Comparison of ENCODE assay signal across 8 mouse cellular contexts in genomic region chr10:26077671-26078481, GRCm38 (mm10). TPM values are rescaled to one million over a fixed set of nuclear protein-coding genes. Genes with fewer than 3 reads are reported as not detected.
A peak's percentile ranks its signal among the peaks of the same experiment; 100 is the strongest.
DNase-seq lines count a peak whose midpoint lies in the region; ATAC-seq and TF ChIP-seq lines count a peak whose summit lies in the region.

Gm9767 (plus strand) TSS chr10:26078255.

- peak within 1 kb of the TSS; percentile 36 for H3K4me3 ChIP-seq in C2C12 (ENCODE audit: insufficient read depth, poor library complexity, severe bottlenecking)
- peak within 1 kb of the TSS; percentile 76 for H3K4me3 ChIP-seq in hindbrain, embryonic 12.5 days
- peak within 1 kb of the TSS; percentile 48 for H3K4me3 ChIP-seq in liver, embryonic 12.5 days

- H3ac ChIP-seq in C2C12 (ENCODE audit: control insufficient read depth, insufficient read length, low read depth): peak within 1 kb of the TSS; percentile 62

- peak within 1 kb of the TSS; percentile 83 for H3K9ac ChIP-seq in hindbrain, embryonic 12.5 days
- H3K9ac ChIP-seq in liver, embryonic 12.5 days: no peak within 1 kb of the TSS

- 1% methylated on average over 52 of the region's 52 CpGs for WGBS in hindbrain, embryonic 12.5 days
- WGBS in liver, embryonic 12.5 days (ENCODE audit: insufficient replicate concordance): 3% methylated on average over 52 of the region's 52 CpGs

- no peaks in the 10 kb centered on the region for H3K4me1 ChIP-seq in hindbrain, embryonic 12.5 days
- no peaks in the 10 kb centered on the region for H3K4me1 ChIP-seq in liver, embryonic 12.5 days

- no peak for TF ChIP-seq CTCF in C2C12 (IDR thresholded peaks at IDR 0.05; ENCODE audit: control insufficient read depth, insufficient read depth, insufficient read length)

- no peaks in the 10 kb centered on the region for H3K36me3 ChIP-seq in C2C12 (ENCODE audit: control insufficient read depth, insufficient read depth)
- H3K36me3 ChIP-seq in hindbrain, embryonic 12.5 days: no peaks in the 10 kb centered on the region
- H3K36me3 ChIP-seq in liver, embryonic 12.5 days: no peaks in the 10 kb centered on the region

- no peaks in the 10 kb centered on the region for H3K27me3 ChIP-seq in C2C12 (ENCODE audit: control insufficient read depth, insufficient read depth, insufficient read length)
- no peaks in the 10 kb centered on the region for H3K27me3 ChIP-seq in hindbrain, embryonic 12.5 days
- H3K27me3 ChIP-seq in liver, embryonic 12.5 days (replicated peaks): peaks cover 27% of the 10 kb centered on the region

- no peaks in the 10 kb centered on the region for H3K79me3 ChIP-seq in C2C12 (ENCODE audit: low read depth)

- DNase-seq in cerebellum, postnatal 25 days: peak; percentile 8 to 12
- DNase-seq in cerebellum, adult 9-10 months: no peak
- DNase-seq in embryo, embryonic 9.5 days (ENCODE audit: extremely low spot score): peak; percentile 33
- peak; percentile 37 to 45 for DNase-seq in right cerebral cortex, adult 2 months (ENCODE audit: low spot score in 2 of 2)
- DNase-seq in cerebellum, postnatal 36 days: no peak

- peak; percentile 78 for ATAC-seq in hindbrain, embryonic 12.5 days (ENCODE audit: low FRiP score)
- ATAC-seq in liver, embryonic 12.5 days: no peak

- no peaks in the 10 kb centered on the region for H3K79me2 ChIP-seq in C2C12 (ENCODE audit: control insufficient read depth, insufficient read depth)

- no peaks in the 10 kb centered on the region for H3K9me3 ChIP-seq in hindbrain, embryonic 12.5 days (replicated peaks)
- no peaks in the 10 kb centered on the region for H3K9me3 ChIP-seq in liver, embryonic 12.5 days (replicated peaks)

- H3K4me2 ChIP-seq in hindbrain, embryonic 12.5 days (replicated peaks): peak within 1 kb of the TSS; percentile 89
- peak within 1 kb of the TSS; percentile 68 for H3K4me2 ChIP-seq in liver, embryonic 12.5 days

- peak within 1 kb of the TSS; percentile 57 for H3K27ac ChIP-seq in hindbrain, embryonic 12.5 days
- H3K27ac ChIP-seq in liver, embryonic 12.5 days: no peak within 1 kb of the TSS

TF ChIP-seq in C2C12, 6 proteins besides CTCF, POLR2A, EP300 and RAD21:
- TF ChIP-seq USF1 (IDR thresholded peaks at IDR 0.05; ENCODE audit: low read depth) (no peak), MYOG (IDR thresholded peaks at IDR 0.05; ENCODE audit: control insufficient read depth, extremely low read depth, insufficient read length) (no peak), MAX (IDR thresholded peaks at IDR 0.05) (no peak), FOSL1 (IDR thresholded peaks at IDR 0.05; ENCODE audit: insufficient read depth, low read length, poor library complexity, severe bottlenecking) (no peak), MYOD1 (IDR thresholded peaks at IDR 0.05; ENCODE audit: control insufficient read depth, insufficient read length, low read depth) (no peak), CEBPB (IDR thresholded peaks at IDR 0.05; ENCODE audit: low read depth) (no peak)
TF ChIP-seq in C2C12: peak in this region for 0.

RNA-seq across cellular contexts. Expression of gene Gm9767, which starts in this region (rescaled TPM):
- polyA plus RNA-seq in C2C12 (2012; fragmentation: generic; extraction: Trizol): 0.15 TPM
- polyA plus RNA-seq in hindbrain, embryonic 12.5 days (2016; fragmentation: Nextera tagmentation; extraction: Ambion mirVana): 0.53 and 1.2 TPM in 2 replicates
- not detected in 2 replicates for polyA plus RNA-seq in liver, embryonic 12.5 days (2016; fragmentation: Nextera tagmentation; extraction: Ambion mirVana)

Comparison
In these comparisons a context has a peak if more than half of its experiments do, and no peak if none do; other contexts are left out.
1. DNase-seq: peak in cerebellum, postnatal 25 days (2 of 2), embryo, embryonic 9.5 days (single experiment) and right cerebral cortex, adult 2 months (2 of 2); none in cerebellum, adult 9-10 months (single experiment) and cerebellum, postnatal 36 days (0 of 2).
2. Peak in every context shown above with its lines, with median percentiles within 50 percentile points of each other: H3K4me3 ChIP-seq.